Mouse (Mus musculus) right cerebral cortex, adult 18-20 months (tissue): ENCODE measurements around the gene Ints2.
"Not testable (repeated sequence)": the region's sequence is repeated elsewhere in the genome, so short reads cannot be mapped to it uniquely, and the experiment has no call there.

Source experiments
- DNase-seq: peaks from one replicate; pipeline ENCODE4 v3.0.0; 2022; ENCODE audit warnings: mixed read lengths

Ints2 gene

DNA sequence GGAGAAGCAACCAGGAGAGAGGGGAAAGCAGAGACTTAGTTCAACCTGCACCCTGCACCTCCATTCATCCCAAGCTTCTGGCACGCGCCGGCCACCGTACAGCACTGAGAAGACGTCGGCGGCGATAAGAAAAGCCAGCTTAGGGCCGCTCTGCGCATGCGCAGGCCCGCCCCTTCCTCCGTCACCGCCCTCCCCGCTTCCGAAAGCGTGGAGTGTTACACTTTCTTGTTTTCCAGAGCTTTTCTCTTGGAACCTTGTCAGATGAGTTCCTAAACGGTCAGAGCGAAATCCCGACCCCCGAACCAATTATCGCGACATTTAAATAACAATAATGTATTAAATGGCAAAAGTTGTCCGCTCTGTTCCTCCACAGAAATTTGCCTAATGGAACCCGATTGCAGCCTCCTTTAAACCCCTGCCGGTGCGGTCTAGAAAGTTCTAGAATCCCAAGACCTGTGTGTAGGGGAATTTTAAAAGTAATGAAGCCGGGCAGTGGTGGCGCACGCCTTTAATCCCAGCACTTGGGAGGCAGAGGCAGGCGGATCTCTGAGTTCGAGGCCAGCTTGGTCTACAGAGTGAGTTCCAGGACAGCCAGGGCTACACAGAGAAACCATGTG, at the start of gene Ints2:
Gene Ints2, minus strand, starts transcription at position 116 of the 617 bp plus-strand sequence.
- DNase-seq: peak; percentile 95

DNA sequence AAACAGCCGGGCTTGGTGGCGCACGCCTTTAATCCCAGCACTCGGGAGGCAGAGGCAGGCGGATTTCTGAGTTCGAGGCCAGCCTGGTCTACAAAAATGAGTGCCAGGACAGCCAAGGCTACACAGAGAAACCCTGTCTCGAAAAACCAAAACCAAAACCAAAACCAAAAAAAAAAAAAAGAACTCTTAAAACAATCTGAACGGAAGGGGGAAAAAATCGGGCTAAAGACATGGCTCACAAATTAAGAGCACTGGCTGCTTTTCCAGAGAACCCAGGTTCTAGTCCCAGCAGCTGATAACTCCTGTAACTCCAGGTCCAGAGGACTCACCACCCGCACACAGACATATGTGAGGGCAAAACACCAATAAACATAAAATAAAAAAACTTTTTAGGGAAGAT, 34.8 kb upstream of the Ints2 start:
- not testable (repeated sequence) for DNase-seq

DNA sequence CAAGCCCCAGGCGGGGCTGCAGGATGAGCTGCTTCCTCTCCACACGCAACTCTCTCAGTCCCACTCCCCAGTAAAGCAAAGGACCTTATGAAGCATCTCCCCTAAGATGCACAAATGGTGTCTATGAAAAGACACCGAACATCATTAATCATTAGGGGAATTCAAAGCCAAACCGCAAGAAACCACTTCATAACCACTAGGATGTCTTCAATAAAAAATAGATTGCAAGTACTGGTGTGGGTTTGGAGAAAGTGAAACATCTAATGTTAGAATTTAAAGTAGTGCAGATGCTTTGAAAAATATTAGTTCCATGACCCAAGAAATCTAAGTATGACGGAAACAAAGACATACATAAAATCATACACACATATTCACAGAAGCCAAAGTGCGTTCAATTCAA, 34.3 kb upstream of the Ints2 start:
- DNase-seq: no peak

DNA sequence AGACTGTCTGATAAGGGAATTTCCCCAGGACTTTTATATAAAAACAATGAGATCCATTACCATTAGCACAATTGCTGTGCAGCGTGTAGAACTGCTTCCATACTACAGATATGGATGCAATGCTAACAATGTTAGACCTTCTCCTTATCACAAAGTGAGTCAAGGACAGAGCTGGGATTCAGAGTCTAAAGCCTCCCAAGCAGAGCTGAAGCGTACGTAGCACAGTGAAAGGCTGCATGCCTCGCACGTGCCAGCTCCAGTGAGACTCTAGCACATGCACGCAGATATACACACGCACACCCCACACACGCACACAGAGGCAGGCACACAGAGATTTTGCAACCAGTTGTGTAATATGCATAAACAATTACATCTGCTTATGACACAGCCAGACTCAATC, 28.4 kb upstream of the Ints2 start:
- DNase-seq: peak; percentile 14

DNA sequence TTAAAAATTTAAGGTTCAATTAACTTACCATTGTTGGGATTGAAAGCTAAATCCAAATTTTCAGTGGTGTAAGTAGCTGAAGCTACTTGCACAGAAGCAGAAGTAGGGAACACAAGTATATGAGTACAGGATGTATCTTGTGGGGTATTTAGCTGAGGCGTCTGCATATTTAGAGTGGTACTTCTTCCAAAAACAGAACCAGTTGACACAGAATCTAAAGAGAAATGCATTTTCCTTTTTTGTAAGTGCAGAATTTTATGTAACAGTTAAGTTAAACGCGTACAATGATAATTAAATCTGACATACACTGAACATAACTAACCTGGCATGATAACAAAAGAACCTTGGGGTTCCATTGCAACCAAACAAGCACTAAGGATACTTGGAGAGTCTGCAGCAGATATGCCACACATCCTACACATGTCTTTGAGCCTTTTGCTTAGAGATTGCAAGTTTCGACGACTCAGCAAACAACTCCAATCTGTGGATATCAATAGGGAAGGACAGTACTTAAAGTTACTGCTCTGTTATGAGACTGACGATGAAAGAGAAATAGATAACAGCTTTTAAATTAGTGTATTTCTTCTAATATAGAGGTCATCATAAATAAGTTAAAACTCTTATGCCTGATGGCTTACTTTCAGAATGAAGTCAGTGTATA, 21.2 kb upstream of the Ints2 start:
- no peak for DNase-seq

DNA sequence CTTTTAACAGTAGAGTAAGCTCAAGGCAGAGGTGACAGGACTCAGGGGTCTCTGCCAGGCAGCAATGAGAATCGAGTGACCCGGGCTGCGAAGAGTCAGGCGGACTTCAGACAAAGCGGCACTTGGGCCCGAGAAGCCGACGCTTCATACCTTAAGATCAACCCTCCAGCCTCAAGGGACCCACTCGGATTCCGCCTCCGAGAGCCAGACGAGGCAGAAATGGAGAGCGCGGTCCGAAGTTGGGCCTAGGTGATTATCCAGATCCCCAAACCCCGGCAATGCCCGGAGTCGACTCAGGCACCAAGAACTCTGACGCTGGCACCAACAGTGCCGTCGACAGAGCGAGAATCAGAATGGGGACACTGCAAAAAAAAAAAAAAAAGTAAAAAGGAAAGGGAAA, 321 bp downstream of the Ints2 start:
- no peak for DNase-seq

DNA sequence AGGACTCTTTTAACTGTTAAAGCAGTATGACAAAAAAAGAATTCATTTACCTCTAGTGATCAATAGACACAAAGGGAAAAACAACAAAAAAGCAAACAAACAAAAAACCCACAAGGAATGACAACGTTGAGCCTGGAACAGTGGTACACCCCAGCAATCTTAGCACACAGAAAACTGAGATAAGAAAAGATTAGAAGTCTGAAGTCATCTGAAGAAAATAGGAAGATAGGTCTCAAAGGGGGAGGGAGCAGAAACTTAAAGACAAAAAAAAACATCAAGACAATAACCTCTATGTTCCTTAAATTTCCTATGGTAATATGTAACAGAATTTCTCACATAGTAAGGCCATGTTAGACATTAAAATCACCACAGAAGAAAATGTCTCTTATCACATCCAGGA, 4.0 kb downstream of the Ints2 start:
- DNase-seq: no peak

DNA sequence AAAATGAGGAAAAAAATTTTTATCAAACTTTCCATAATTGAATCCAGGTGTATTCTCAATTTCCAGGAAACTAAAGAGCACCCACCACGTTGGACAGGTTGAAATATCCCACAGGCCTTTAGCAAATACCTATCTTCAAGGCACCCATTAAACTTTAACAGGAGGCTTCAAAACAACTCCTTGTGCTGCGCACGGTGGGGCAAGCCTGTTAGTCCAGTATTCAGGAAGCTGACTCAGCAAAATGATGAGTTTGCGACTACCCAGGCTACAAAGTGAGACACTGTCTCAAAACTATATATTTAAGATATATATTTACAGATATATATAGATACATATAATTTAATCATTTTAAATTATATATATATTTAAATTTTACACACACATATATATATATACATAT, 24.9 kb downstream of the Ints2 start:
- no peak for DNase-seq

DNA sequence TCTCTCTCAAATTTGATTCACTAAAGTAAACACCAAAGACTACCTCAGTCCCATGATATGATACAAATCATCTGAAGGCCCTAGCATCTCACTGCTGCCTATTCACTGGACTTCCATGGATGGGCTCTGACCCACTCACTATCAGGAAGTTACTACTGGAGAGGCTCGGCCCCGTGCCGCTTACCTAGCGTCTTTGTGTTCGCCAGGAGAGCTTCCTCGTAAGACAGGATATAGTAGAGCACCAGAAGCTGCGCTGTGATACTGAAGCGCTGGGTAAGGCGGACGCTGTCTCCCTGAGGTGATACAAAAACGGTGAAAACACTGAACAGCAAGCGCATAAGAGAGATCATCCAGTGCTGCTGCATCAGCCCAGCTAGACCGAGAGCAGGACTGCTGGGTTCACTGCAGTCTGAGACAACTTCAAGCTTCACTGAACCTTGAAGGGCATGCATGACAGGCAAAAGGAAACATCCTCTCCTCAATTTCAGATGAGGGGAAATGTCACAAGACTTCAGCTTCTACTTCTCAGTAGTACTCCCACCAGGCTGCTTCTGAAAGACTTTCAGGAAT, 25.5 kb downstream of the Ints2 start:
- no peak for DNase-seq

DNA sequence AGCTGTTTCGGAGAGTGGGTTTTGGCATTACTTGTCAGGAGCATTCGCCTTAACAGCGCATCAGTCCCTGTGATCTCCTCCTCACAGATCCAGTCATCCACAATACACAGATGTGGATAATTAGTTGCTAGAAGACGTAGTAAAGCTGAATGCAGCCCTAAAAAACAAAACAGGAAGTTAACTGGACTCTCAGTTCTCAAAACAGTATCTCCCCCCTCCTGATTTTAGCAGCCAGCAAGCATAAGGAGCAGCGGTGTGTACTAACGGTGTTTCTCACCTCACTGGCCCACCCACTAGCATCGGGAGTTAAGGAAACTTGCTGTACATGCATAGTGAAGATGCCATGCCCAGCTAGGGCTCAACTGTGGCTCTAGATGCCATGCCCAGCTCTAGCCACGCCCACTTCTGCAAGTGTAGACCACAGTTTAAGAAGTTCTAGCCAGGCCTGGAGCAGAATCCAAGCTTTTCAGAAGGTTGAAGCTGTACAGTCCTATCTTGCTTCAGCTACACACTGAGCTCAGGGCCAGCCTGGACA, 30.7 kb downstream of the Ints2 start:
- no peak for DNase-seq

DNA sequence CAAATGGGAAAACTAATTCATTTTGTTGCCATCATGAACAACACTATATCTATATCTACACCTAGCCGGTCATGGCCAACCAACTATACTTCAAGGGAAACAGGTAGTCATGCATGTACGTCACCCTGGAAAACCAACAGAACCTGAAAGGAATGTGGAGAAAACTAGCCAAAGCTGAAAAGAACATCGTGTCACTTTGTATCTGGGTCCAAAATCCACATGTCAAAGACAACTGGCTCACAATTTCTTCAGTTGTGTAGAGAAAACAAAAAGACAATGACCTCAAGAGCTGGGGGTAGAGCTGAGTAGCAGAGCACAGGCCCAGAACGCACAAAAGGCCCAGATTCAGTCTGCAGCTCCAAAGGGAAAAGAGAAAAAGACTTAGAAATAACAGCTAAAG, 31.6 kb downstream of the Ints2 start:
- no peak for DNase-seq

DNA sequence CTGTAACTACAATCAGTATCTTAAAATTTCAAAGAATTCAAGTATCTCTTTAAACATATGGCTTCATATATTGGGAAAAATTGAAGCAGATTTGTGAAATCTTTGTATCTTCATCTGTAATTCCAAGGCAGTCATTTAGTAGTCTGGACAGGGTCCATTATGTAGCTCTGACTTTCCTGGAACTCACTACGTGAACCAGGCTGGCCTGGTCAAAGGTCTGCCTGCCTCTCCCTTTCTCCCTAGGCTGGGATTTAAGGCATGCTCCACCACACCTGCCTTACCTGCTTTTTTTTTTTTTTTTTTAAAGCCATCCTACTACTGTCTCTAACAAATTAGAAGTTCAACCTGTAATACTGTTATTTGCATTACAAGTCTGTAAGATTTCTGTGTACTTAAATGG, 45.6 kb downstream of the Ints2 start:
- DNase-seq: no peak

DNA sequence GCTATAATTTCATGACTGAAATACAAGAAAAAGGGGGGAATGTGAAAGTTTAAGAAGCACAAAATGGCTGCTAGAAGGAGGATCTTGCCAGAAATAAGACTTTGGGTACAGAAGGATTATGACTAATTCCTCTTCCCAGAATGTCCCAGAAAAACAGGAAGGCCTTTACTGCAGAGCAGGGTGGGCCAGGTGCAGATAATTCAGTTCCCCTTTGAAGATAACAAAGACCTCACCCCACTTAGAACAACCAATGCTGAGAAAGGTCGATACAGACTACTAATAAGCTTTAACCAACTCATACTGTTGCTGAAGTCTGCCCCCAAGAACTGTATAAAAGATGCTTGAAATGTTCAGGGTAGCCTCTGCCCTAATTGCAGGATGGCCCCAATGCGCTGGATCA, 48.3 kb downstream of the Ints2 start:
- no peak for DNase-seq

DNA sequence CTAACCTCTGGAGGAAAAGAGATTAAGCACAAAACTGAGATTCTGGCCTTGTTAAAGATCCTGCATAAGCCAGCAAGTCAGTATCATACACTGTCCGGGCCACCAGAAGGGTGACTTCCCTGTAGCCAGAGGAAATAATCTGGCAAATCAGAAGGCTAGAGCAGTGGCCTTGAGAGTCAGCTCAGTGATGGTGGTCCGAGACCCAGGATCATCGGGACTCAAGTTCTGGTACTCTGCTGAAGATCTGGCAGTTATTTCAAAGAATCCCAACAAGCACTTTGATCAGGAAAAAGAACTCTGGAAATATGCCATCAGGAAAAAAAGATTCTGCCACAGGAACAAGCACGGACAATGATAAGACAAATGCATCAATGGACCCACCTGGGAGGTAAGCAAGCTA, 51.5 kb downstream of the Ints2 start:
- DNase-seq: no peak

DNA sequence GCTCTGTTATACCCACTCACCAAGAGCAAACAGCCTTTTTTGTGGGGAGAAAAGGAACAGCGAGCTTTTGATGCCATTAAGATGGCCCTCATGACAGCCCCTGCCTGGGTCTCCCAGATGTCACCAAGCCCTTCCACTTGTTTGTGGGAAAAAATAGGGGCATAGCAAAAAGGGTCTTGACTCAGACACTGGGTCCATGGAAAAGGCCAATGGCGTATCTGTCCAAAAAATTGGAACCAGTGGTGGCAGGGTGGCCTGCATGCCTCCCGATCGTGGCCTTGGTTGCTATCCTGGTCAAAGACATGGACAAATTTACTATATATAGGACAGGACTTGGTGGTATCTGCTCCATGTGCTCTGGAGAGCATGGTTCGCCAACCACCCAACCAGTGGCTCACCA, 52.3 kb downstream of the Ints2 start:
- no peak for DNase-seq

DNA sequence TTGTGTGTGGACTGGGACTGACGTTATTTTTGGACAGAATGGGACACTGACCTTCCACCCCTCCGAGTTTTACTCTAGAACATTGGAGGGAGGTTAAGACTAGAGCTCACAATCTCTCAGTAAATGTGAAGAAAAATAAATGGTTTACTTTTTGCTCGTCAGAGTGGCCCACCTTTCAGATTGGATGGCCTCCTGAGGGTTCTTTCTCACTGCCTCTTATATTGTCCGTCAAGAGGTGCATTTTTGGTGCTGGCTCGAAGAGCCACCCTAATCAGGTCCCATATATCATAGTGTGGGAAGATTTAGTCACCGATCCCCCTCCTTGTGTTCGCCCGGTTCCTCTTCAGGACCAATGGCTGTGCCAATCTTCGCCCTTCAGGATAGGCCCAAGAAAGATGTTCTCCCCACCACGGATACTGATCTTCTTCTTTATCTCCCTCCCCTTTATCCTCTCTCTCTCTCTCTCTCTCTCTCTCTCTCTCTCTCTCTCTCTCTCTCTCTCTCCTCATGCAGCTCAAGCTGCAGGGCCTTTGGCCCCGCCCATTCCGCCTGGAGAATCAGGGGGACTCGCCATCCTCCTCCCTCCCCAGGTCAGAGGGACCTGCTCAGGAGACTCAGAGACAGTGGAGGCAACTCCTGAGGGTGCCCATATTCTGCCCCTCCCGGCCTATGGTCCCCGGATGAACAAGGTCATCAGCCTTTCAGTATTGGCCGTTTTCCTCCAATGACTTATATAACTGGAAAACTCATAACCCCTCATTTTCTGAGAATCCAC, 55.3 kb downstream of the Ints2 start:
- no peak for DNase-seq

DNA sequence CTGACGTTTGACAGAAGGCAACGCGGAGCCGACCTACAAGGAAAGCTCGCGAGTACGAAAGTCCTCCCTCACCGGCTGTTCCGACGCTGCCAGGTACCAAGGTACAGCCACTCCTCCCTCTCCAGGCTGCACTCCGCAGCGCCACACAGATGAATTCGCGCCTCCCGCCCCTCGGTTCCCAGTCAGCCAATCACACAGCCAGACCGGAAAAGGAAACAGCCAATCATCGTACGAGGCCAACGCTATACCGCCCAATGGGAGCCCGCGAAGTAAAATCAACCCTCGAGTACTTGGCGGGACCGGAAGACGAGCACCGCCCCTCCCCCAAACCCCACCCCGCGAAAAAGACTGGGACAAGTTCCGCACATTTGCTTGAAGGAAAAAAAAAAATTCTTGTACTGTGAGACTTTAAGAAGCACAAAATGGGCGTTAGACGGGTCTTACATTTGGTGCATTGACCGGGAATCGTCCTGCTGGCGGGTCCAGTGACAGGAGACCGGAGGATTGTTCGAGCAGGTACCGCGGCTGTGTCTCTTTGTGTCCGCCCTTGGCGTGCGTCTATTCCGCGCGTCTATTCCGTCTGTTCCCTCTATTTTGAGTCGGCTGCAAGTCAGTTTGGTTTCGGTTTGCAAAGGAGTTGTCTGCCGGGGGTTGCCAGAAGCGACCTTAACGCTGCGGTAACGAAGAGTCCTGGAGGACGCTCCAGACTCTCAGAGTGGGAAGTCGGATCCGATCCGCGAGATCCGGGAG, 56.2 kb downstream of the Ints2 start, which contains the start of gene Brip1:
Gene Brip1, minus strand, starts transcription at position 157 of the 750 bp plus-strand sequence.
- peak; percentile 92 for DNase-seq

DNA sequence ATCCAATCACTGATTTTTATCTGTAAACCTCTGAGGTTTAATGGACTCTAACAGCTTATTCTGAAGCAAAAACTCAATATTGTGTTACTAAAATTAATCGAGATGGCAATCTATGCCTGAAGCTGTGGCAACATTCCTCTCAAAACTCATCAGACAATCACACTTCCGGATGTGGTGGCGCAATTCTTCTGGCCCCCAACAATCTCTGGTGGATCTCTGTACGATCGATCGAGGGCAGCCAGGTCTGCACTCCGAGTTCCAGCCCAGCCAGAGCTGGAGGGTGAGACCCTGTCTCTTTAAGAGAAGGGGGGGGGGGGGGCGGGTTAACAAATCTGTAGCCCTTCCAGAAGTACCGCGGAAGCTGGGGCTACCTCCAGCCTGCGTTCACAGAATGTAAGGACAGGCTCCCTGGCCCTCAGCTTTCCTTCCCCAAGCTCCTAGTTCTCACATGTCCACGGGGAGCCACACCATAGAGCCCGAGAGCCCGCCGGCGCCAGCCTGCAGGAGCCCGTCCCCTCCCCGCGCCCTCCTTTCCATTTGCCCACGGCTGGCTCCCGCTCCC, 56.8 kb downstream of the Ints2 start:
- DNase-seq: no peak

DNA sequence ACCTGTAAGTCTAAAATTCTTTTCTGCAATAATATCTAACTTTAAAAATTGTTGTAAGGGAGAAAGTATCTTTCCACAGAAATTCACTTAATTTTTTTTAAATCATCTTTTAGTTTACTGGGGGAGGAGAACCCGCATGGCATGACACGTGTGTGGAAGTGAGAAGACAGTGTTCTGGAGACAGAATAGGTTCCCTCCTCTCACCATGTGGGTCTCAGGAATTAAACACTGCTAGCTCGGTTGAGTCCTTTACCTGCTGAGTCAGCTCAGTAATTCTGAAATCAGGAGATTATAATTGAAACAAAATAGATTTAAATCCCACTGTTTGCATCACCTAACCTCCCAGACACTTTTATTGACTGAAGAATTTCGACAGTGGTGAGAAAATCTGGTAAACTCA, 57.6 kb downstream of the Ints2 start:
- no peak for DNase-seq

DNA sequence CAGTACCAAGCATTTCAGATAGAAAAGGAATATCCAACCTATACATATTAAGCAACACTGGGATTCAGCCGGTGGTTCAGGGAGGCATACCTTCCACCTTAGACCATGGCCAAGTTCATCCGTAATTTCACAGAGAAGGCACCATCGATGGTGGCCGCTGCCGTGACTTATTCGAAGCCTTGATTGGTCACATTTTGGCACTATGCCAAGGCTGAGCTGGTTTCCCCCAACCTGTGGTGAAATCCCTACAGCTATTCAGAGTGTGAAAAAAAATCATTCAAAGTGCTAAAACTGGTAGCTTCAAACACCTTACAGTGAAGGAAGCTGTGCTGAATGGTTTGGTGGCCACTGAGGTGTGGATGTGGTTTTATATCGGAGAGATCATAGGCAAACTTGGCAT, 72.2 kb downstream of the Ints2 start:
- DNase-seq: not testable (repeated sequence)

DNA sequence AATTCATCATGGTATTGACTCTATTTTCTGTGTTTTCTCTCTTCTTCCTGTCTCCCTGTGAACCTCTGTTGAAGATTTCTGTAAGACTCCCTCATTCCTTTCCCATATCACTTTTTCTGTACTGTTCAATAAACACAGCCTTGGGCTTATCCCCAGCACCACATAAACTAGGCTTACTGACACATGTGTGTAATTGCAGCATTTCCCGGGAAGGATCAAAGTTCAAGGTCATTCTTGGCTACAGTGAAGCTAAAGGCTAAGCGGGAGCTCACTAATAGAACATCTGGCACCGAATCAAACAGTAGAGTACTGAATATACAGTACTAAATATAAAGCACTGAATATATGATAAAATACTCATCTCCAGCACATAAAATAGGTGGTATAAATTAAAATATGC, 81.5 kb downstream of the Ints2 start:
- no peak for DNase-seq

DNA sequence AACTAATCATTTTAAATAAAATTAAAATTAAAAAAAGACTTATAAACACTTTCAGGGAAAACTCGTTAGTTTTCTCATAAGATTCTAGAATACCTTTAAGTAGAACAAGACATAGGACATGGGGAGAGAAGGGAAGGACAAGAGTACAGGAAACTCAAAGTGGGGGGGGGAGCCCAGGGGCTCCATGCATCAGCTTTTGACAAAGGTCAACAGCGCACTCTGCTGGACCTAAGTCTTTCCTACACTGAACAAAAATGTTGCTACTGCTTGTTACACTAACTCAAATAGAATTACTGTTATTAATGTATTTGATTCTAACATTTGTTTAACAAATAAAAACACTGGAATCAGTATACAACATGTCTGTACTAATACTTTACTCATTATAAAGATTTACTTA, 83.2 kb downstream of the Ints2 start:
- peak; percentile 29 for DNase-seq
